Mouse (Mus musculus) megakaryocyte, embryonic 14.5 days (primary cell): ENCODE measurements around the gene Grin1.

Experiments
- FLI1 ChIP-seq: IDR thresholded peaks from 2 replicates; pipeline ENCODE4 v1.6.1; 2012; ENCODE audit warnings: low read length, inconsistent platforms, mixed read lengths
- GATA1 ChIP-seq: IDR thresholded peaks from 3 replicates; pipeline ENCODE4 v1.6.1; 2012; ENCODE audit warnings: mixed read lengths, low read length, inconsistent platforms, borderline replicate concordance

GRCm38 (mm10) chr2:25320084-25320483 lies 1.1 kb upstream of the Grin1 start:
- TF ChIP-seq GATA1 (no peak), FLI1 (no peak)
